Mouse (Mus musculus) common myeloid progenitor, adult 5-6 weeks (primary cell): Measurements from ENCODE around the gene 4930558K02Rik. TPM values are rescaled to one million over a fixed set of nuclear protein-coding genes. Genes with fewer than 3 reads are reported as not detected.

Experiments
- ATAC-seq: replicated peaks from 2 replicates; pipeline ENCODE4 v1.8.0; 2016; ENCODE audit warnings: low read depth, mild to moderate bottlenecking, moderate TSS enrichment, inconsistent platforms; ENCODE audit not compliant: poor library complexity, severe bottlenecking
- total RNA-seq: library from RNA; stranded (forward); fragments of 200-1000, 187-1606 nt; gene quantifications from 2 replicates; pipeline ENCODE4 v1.2.3, GENCODE M21; 2017

The 4930558K02Rik gene
- total RNA-seq, 1 experiment from 2014 or later = not detected

DNA sequence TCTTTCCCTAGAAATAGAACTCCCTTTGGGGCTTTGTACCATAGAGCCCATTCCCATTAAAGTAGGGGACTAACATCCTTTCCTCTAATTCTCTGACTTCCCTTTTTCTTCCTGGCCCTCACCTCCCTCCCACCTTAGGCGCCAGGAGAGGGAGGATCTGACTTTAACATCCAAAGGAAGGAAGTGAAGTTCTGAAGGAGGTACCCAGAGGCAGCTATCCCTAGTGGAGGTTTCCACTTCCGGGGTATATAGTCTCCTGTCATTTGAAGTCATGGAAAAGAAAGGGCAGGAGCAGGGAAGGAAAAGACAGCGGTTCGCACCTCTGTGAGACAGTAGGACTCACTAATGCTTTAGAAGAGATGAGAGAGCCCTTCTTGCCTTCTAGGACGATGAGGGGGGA, 19.9 kb upstream of the 4930558K02Rik start:
- peak; percentile 40 for ATAC-seq

GRCm38 (mm10) chr1:161998781-161999180, 19.3 kb upstream of the 4930558K02Rik start:
- ATAC-seq = peak; percentile 59

GRCm38 (mm10) chr1:161992389-161992788, 13.0 kb upstream of the 4930558K02Rik start:
- ATAC-seq = peak; percentile 53

DNA sequence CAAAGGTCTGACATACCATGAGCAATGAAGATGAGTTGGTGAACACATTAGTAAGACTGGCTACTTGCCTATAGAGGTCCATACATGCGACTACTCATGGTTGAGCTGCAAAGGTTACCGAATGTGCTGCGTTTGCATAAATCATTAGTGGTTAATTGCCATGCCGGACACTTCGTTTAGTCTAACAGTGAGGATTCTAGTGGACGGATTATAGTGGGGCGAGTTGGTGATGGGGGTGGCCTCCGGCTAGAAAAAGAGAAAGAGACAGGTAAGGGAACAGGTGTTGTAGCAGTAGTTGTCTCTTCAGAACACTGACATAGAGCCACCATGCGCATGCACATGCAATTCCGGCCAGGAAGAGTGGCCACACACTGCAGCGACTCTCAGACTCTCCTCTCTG, 12.4 kb upstream of the 4930558K02Rik start:
- no peak for ATAC-seq

DNA sequence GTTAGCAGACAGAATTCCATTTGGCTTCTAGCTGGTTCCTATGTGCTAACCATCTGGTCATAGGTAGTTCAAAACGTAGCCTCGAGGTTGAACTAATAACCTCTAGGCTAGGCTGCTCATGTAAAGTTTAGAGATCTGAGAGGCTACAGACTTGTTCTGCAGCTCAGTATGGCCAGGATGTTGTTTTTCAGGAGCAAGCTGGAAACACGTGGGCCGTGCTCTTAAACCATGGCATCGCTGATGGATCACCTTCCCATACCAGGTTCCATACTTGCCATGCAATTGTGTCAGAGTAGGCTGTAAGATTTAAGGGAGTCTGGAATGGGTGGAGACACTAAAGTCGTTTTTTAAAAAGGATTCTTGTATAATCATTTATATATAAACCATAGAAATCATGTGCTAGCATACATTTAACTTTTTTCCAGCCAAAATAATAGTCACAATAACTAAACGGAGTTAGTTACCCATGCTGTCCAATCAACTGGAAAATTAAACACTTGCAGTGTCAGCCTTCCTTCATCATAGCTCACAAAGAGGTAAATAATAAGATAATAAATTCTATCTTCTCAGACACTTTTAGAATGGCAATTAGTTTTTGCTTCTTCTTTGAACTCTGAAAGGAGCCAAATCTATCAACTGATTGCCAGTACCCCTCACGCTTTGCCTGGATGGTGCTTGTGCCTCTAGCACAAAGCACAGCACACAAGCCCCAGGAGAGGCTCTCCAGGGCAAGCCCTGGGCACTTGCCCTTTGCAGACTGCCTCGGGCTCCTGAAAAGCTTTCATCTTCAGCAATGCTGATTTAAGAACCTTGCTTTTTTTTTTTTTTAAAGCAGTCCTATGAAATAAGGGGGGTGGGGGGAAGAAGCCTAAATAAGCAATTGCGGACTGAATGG, 11.5 kb upstream of the 4930558K02Rik start:
- ATAC-seq = no peak

DNA sequence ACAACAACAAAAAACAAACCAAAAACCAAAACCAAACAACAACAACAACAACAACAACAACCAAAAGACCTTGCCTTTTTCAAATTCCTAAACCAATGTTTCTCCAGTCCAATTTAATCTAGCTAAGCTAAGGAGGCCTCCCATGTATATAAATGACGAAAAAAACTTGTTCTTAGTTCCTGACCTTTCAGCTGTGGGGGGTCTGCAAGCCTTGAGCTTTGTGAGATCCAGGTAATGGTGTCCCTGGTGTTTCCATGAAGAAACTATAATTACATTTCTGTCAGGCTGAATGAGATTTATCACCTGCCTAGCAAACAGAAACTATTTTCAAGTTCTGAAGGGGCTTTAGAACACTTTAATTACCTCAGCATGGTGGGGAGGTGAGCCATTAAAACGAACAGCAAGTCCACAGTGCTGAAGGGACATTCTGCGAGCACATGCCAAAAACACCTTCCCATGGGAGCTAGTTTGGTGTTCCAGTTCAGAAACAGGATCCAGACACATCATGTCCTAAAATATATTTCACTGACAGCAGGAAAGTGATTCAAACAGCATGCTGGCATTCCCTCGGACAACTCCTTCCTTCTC, 4.6 kb upstream of the 4930558K02Rik start:
- ATAC-seq = no peak

DNA sequence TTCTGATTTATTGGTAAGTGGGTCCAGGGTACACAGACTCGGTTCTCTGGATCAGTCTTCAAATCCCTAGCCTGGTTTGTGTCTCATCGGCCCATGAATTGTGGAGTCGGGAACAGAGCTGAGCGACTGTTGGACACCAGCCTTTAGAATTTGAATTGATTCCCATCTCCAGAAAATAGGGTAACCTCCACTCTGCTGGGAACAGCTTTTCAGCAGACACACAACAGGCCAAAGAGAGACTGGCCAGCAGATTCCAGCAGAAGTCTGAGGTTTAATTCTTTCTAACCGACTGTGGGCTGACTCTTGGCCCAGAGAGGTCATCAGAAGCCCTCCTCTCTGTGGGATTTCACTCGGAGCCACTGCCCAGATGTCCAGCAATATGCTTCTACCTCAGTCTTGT, 4.0 kb upstream of the 4930558K02Rik start:
- ATAC-seq = no peak

GRCm38 (mm10) chr1:161980626-161981298, 1.3 kb upstream of the 4930558K02Rik start:
- ATAC-seq = no peak

DNA sequence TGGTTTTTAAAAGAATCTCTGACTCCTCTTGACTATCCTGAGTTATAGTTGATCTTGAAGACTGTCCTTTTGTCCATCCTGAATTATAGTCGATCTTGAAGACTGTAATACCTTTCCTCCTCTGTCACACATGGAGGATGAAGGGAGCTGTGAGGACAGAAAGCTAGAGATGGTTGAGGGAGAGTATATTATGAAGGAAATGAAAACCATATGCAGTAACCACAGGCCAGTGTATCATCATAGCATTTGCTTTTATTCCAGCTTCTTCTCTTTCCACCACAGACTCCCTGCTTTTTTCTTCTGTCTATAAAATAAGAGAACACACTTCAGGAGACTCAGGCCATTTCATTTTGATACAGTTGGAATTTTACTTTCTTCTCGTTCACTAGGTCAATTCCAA, 610 bp upstream of the 4930558K02Rik start:
- ATAC-seq = no peak

DNA sequence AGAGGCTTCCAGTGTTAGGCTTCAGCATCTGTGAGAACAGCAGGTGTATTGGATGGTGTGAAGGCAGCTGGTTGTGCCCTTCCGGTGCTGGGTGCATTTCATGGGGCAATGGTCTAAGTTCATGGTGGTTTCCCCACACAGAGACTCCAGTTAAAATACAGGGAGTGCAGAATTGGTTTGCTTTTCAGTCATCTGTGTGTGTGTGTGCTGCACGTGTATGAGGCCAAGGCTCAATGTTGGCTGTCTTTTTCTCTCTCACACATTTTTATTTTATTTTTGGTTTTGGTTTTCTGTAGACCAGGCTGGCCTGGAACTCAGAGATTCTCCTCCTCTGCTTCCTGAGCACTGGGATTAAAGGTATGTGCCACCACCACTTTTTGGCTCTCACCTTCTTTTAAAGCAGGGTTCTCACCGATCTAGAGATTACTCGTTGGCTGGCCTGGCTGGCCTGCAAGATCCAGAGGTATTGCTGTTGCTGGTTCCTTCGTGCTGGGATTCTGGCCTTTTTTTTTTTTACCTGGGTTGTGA, 1.2 kb downstream of the 4930558K02Rik start:
- no peak for ATAC-seq

DNA sequence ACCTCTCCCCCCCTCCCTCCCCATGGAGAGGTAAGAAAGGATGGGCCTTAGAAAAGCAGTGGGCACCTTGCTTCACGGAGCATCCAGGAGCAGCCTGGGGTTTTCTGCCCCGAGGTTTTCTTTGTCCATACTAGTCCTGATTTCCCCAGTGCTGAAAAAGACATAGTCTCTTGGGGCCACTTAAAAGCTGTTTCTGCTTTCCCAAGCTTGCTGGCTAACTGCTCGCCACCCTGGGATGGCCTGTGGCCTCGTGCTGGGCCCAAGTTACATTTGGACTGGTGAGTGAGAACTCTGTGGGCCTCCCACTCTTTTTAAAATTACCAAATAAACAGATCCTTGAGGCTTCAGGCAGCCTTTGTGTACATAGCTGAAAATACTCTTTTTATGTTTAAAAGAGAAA, 2.1 kb downstream of the 4930558K02Rik start:
- ATAC-seq = no peak

- ATAC-seq = peak; percentile 93
Measured at GRCm38 (mm10) chr1:161976255-161977182, 2.9 kb downstream of the 4930558K02Rik start.

DNA sequence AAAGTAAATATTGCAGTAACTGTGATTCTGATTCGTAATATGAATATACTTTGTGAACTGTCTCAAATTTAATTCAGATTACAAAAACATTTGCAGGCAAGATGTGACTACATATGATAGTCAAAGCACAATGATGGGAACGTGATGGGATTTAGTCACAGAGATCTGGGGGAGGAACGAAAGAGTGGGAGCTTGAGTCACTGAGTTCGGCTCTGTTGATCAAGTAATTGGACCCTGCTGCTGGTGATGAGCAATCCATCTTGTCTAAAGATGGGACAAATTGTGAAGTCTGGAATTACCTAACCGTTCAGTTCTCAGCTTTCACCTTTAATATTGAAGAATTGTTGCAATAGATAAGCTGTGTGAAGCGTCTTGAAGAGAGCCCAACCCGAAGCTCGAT, 7.2 kb downstream of the 4930558K02Rik start:
- no peak for ATAC-seq

DNA sequence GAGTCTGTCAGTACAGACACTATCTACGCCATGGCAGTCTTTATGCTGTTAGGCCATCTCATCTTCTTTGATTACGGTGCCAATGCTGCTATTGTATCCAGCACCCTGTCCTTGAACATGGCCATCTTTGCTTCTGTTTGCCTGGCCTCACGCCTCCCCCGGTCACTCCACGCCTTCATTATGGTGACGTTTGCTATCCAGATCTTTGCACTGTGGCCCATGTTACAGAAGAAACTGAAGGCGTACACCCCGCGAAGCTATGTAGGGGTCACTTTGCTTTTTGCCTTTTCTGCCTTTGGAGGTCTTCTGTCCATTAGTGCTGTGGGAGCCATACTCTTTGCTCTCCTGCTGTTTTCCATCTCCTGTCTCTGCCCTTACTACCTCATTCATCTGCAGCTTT, 8.6 kb downstream of the 4930558K02Rik start:
- ATAC-seq = no peak

GRCm38 (mm10) chr1:161968589-161969407, 10.6 kb downstream of the 4930558K02Rik start, which contains the start of gene Pigc:
Gene Pigc (plus strand): TSS chr1:161969186.
- ATAC-seq = peak; percentile 96

- peak; percentile 26; the same call in 1 of the 2 replicates for ATAC-seq
Measured at GRCm38 (mm10) chr1:161967936-161968335, 11.5 kb downstream of the 4930558K02Rik start.

DNA sequence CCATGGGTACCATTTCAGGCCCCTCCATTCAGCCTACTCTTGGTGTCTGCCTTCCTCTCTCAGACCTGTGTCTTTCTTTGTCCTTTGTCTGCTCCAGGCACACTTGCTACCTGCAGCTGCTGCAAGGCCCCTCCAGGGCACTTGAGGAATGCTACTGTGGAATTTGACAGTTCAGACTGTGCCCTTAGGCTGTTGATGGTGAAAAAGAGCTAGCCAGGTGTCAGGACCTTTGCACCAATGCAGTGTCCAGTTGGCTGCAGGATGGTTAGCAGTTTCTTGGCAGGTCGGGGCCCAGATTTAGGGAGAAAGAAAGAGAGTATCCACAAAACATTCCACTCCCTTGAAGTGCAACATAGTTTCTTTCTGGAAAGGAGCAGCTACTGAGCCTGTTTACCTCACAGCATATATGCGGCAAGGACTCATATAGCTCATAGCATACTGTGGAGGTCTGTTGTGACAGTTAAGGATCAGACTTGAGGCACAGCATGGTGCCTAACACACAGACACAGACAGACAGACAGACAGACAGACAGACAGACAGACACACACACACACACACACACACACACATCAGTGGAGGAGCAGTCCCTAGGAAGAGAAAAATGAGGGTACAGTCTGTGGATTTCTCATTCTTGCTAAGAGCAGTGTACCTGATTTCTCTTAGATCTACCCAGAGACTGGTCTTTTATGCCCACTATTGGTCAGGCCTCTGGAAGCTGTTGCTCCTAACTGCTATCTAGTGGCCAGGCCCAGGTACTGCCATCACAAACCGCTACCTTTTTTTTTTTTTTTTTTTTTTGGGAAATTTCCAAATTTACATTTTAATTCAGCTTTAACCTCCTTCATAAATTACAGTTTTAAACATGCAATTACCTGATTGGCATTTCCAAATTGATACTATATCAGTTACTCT, 16.7 kb downstream of the 4930558K02Rik start:
- ATAC-seq = peak; percentile 89
